Mouse (Mus musculus) midbrain, embryonic 11.5 days (tissue): ENCODE measurements around the gene Fdx1l. TPM values are rescaled to one million over a fixed set of nuclear protein-coding genes. Genes with fewer than 3 reads are reported as not detected.

Source experiments
- ATAC-seq: fragments of 200-750 bp; cut with Nextera tagmentation; 2 replicates; pipeline ENCODE4 v1.8.0; 2017; ENCODE audit warnings: moderate TSS enrichment, moderate library complexity; ENCODE audit not compliant: low FRiP score
- DNase-seq: peaks from one replicate; pipeline ENCODE4 v3.0.0; 2015; ENCODE audit warnings: low spot score; ENCODE audit errors: missing footprints
- H3K27ac ChIP-seq: fragments of 300-500 bp; sonication (generic); 2 replicates; pipeline ENCODE4 v1.5.1; 2014; ENCODE audit warnings: low read depth, low read length
- H3K27me3 ChIP-seq: fragments of 300-500 bp; sonication (generic); 2 replicates; pipeline ENCODE4 v1.6.1; 2014; ENCODE audit warnings: mild to moderate bottlenecking, low read length, moderate library complexity, mixed read lengths; ENCODE audit not compliant: control insufficient read depth, insufficient read depth
- H3K36me3 ChIP-seq: fragments of 300-500 bp; sonication (generic); 2 replicates; pipeline ENCODE4 v1.6.1; 2014; ENCODE audit warnings: mild to moderate bottlenecking, low read length, moderate library complexity, mixed read lengths; ENCODE audit not compliant: control insufficient read depth, insufficient read depth
- H3K4me1 ChIP-seq: fragments of 300-500 bp; sonication (generic); 2 replicates; pipeline ENCODE4 v1.6.1; 2014; ENCODE audit warnings: low read length; ENCODE audit not compliant: control insufficient read depth, insufficient read depth
- H3K4me2 ChIP-seq: fragments of 300-500 bp; sonication (generic); 2 replicates; pipeline ENCODE4 v1.6.1; 2014; ENCODE audit warnings: mild to moderate bottlenecking, moderate library complexity
- H3K4me3 ChIP-seq: fragments of 300-500 bp; sonication (generic); 2 replicates; pipeline ENCODE4 v1.5.1; 2014; ENCODE audit warnings: low read depth, low read length
- H3K9ac ChIP-seq: fragments of 300-500 bp; sonication (generic); 2 replicates; pipeline ENCODE4 v1.6.1; 2014; ENCODE audit warnings: low read length
- H3K9me3 ChIP-seq: fragments of 300-500 bp; sonication (generic); 2 replicates; pipeline ENCODE4 v1.6.1; 2016; ENCODE audit warnings: low read length; ENCODE audit not compliant: control insufficient read depth
- WGBS: fragments of 180-500 bp; shearing (Covaris S2); extraction: QIAGEN DNeasy Blood & Tissue Kit; methylation state at CpG from one replicate; pipeline ENCODE4 v1.1.7; 2014; 5-methylcytosine and 5-hydroxymethylcytosine counted together
- polyA plus RNA-seq: library from polyadenylated mRNA; unstranded; fragments of >200 nt; fragmentation: Nextera tagmentation; extraction: Ambion mirVana; gene quantifications from 2 replicates; pipeline ENCODE4 v1.2.1, GENCODE M21; 2014

The Fdx1l gene
- polyA plus RNA-seq, 1 experiment from 2014 or later, result 50.4 TPM

GRCm38 (mm10) chr9:21090537-21090936 lies 17.1 kb upstream of the Fdx1l start:
- DNase-seq (no peak), ATAC-seq (no peak)
- Histone ChIP-seq H3K4me2 (peak overlapping the region; percentile 89), H3K9me3 (no peaks in the 10 kb centered on the region), H3K4me1 (peaks cover 12% of the 10 kb centered on the region), H3K9ac (peak overlapping the region; percentile 89), H3K27ac (no peak overlapping the region), H3K36me3 (peaks cover 21% of the 10 kb centered on the region; the same call in 1 of the 2 replicates), H3K4me3 (peak overlapping the region; percentile 76), H3K27me3 (no peaks in the 10 kb centered on the region)
- WGBS, result 97% methylated on average over 1 of the region's 1 CpGs

GRCm38 (mm10) chr9:21083324-21083723 lies 9.9 kb upstream of the Fdx1l start:
- H3K36me3 ChIP-seq, result peaks cover 63% of the 10 kb centered on the region
- DNase-seq, result no peak

GRCm38 (mm10) chr9:21081127-21081526 lies 7.7 kb upstream of the Fdx1l start:
- Histone ChIP-seq H3K36me3 (peaks cover 75% of the 10 kb centered on the region), H3K4me1 (no peaks in the 10 kb centered on the region), H3K4me2 (no peak overlapping the region), H3K27me3 (no peaks in the 10 kb centered on the region), H3K9me3 (no peaks in the 10 kb centered on the region), H3K27ac (no peak overlapping the region), H3K4me3 (no peak overlapping the region), H3K9ac (no peak overlapping the region)
- ATAC-seq (no peak), DNase-seq (no peak)
- WGBS, result 92% methylated on average over 9 of the region's 9 CpGs

More at GRCm38 (mm10) chr9:21083324-21083723, 9.9 kb upstream of the Fdx1l start:
- H3K4me1 ChIP-seq, result no peaks in the 10 kb centered on the region
- WGBS, result 82% methylated on average over 3 of the region's 3 CpGs
- H3K27me3 ChIP-seq, result no peaks in the 10 kb centered on the region
- H3K4me3 ChIP-seq, result no peak overlapping the region
- no peak overlapping the region for H3K27ac ChIP-seq
- no peak for ATAC-seq
- H3K4me2 ChIP-seq, result no peak overlapping the region
- no peak overlapping the region for H3K9ac ChIP-seq
- no peaks in the 10 kb centered on the region for H3K9me3 ChIP-seq

- ATAC-seq (no peak), DNase-seq (no peak)
- H3K27me3 ChIP-seq, result no peaks in the 10 kb centered on the region
- H3K27ac ChIP-seq, result no peak overlapping the region
- peaks cover 42% of the 10 kb centered on the region for H3K36me3 ChIP-seq
- no peak overlapping the region for H3K4me3 ChIP-seq
- H3K4me1 ChIP-seq, result peaks cover 7% of the 10 kb centered on the region
- WGBS, result 85% methylated on average over 3 of the region's 3 CpGs
- H3K4me2 ChIP-seq, result no peak overlapping the region
- H3K9me3 ChIP-seq, result no peaks in the 10 kb centered on the region
- H3K9ac ChIP-seq, result no peak overlapping the region
Measured at GRCm38 (mm10) chr9:21075625-21076024, 2.2 kb upstream of the Fdx1l start.

GRCm38 (mm10) chr9:21074173-21074572 lies 759 bp upstream of the Fdx1l start:
- H3K27ac ChIP-seq, result no peak overlapping the region
- no peaks in the 10 kb centered on the region for H3K9me3 ChIP-seq
- 97% methylated on average over 1 of the region's 1 CpGs for WGBS
- H3K36me3 ChIP-seq, result peaks cover 33% of the 10 kb centered on the region
- peaks cover 7% of the 10 kb centered on the region for H3K4me1 ChIP-seq
- DNase-seq (no peak), ATAC-seq (no peak)
- H3K9ac ChIP-seq, result no peak overlapping the region
- no peaks in the 10 kb centered on the region for H3K27me3 ChIP-seq
- no peak overlapping the region for H3K4me3 ChIP-seq
- H3K4me2 ChIP-seq, result no peak overlapping the region

GRCm38 (mm10) chr9:21072641-21073040 lies 773 bp downstream of the Fdx1l start:
- Histone ChIP-seq H3K27me3 (no peaks in the 10 kb centered on the region), H3K4me2 (peak overlapping the region; percentile 82), H3K27ac (no peak overlapping the region), H3K4me1 (peaks cover 7% of the 10 kb centered on the region), H3K36me3 (peaks cover 19% of the 10 kb centered on the region), H3K9ac (peak overlapping the region; percentile 89), H3K4me3 (peak overlapping the region; percentile 82), H3K9me3 (no peaks in the 10 kb centered on the region)
- WGBS, result 16% methylated on average over 4 of the region's 4 CpGs
- DNase-seq, result no peak
- ATAC-seq, result peak; percentile 3; the same call in 1 of the 2 replicates

GRCm38 (mm10) chr9:21067006-21067684 lies 6.3 kb downstream of the Fdx1l start, which contains the start of gene Zglp1:
Zglp1 (minus strand) TSS chr9:21067093.
- H3K27me3 ChIP-seq, result no peaks in the 10 kb centered on the region
- H3K9ac ChIP-seq, result no peak within 1 kb of the TSS
- no peaks in the 10 kb centered on the region for H3K9me3 ChIP-seq
- H3K4me3 ChIP-seq, result no peak within 1 kb of the TSS
- H3K4me2 ChIP-seq, result no peak within 1 kb of the TSS
- ATAC-seq, result no peak
- peak; percentile 72 for DNase-seq
- 85% methylated on average over 27 of the region's 27 CpGs for WGBS
- H3K27ac ChIP-seq, result no peak within 1 kb of the TSS
- H3K4me1 ChIP-seq, result no peaks in the 10 kb centered on the region
- H3K36me3 ChIP-seq, result peaks cover 7% of the 10 kb centered on the region; the same call in 1 of the 2 replicates

- 88% methylated on average over 2 of the region's 2 CpGs for WGBS
- ATAC-seq (no peak), DNase-seq (no peak)
- Histone ChIP-seq H3K27ac (no peak overlapping the region), H3K9me3 (no peaks in the 10 kb centered on the region), H3K9ac (no peak overlapping the region), H3K4me3 (no peak overlapping the region), H3K36me3 (peaks cover 3% of the 10 kb centered on the region; the same call in 1 of the 2 replicates), H3K4me2 (no peak overlapping the region), H3K27me3 (no peaks in the 10 kb centered on the region), H3K4me1 (no peaks in the 10 kb centered on the region)
Measured at GRCm38 (mm10) chr9:21062928-21063327, 10.5 kb downstream of the Fdx1l start.

- no peaks in the 10 kb centered on the region for H3K9me3 ChIP-seq
- no peak overlapping the region for H3K4me3 ChIP-seq
- H3K36me3 ChIP-seq, result no peaks in the 10 kb centered on the region
- H3K27ac ChIP-seq, result no peak overlapping the region
- ATAC-seq (no peak), DNase-seq (no peak)
- H3K4me2 ChIP-seq, result no peak overlapping the region
- H3K27me3 ChIP-seq, result no peaks in the 10 kb centered on the region
- H3K9ac ChIP-seq, result no peak overlapping the region
- WGBS, result 72% methylated on average over 10 of the region's 10 CpGs
- H3K4me1 ChIP-seq, result no peaks in the 10 kb centered on the region
Measured at GRCm38 (mm10) chr9:21051578-21051977, 21.8 kb downstream of the Fdx1l start.
